Mouse (Mus musculus) stomach, embryonic 16.5 days (tissue): ENCODE results near the gene Zbtb21. TPM values are rescaled to one million over a fixed set of nuclear protein-coding genes. Genes with fewer than 3 reads are reported as not detected.
"Not testable (repeated sequence)": the region's sequence is repeated elsewhere in the genome, so short reads cannot be mapped to it uniquely, and the experiment has no call there.

Source experiments
- ATAC-seq: fragments of 200-750 bp; cut with Nextera tagmentation; 2 replicates; pipeline ENCODE4 v1.8.0; 2017; ENCODE audit warnings: moderate number of reproducible peaks, moderate TSS enrichment; ENCODE audit not compliant: insufficient read depth, low FRiP score
- H3K27ac ChIP-seq: fragments of 300-500 bp; sonication (generic); 2 replicates; pipeline ENCODE4 v1.5.1; 2014; ENCODE audit warnings: low read length
- H3K27me3 ChIP-seq: fragments of 300-500 bp; sonication (generic); 2 replicates; pipeline ENCODE4 v1.6.1; 2014; ENCODE audit warnings: low read length, control low read depth, mixed read lengths; ENCODE audit not compliant: control insufficient read depth, insufficient read depth
- H3K36me3 ChIP-seq: fragments of 300-500 bp; sonication (generic); 2 replicates; pipeline ENCODE4 v1.6.1; 2014; ENCODE audit warnings: low read length; ENCODE audit not compliant: control insufficient read depth, insufficient read depth
- H3K4me1 ChIP-seq: fragments of 300-500 bp; sonication (generic); 2 replicates; pipeline ENCODE4 v1.6.1; 2014; ENCODE audit warnings: low read length, control low read depth, mixed read lengths; ENCODE audit not compliant: control insufficient read depth, insufficient read depth
- H3K4me2 ChIP-seq: fragments of 300-500 bp; sonication (generic); 2 replicates; pipeline ENCODE4 v1.6.1; 2014; ENCODE audit warnings: low read depth, low read length, mixed read lengths
- H3K4me3 ChIP-seq: fragments of 300-500 bp; sonication (generic); replicated peaks from 2 replicates; pipeline ENCODE4 v1.5.1; 2014; ENCODE audit warnings: mild to moderate bottlenecking, low read length
- H3K9ac ChIP-seq: fragments of 300-500 bp; sonication (generic); 2 replicates; pipeline ENCODE4 v1.6.1; 2014; ENCODE audit warnings: low read length
- H3K9me3 ChIP-seq: fragments of 300-500 bp; sonication (generic); replicated peaks from 2 replicates; pipeline ENCODE4 v1.6.1; 2016; ENCODE audit warnings: low read length, control low read depth; ENCODE audit not compliant: control insufficient read depth
- WGBS: fragments of 180-500 bp; shearing (Covaris S2); extraction: QIAGEN DNeasy Blood & Tissue Kit; methylation state at CpG from one replicate; pipeline ENCODE4 v1.1.7; 2014; 5-methylcytosine and 5-hydroxymethylcytosine counted together
- polyA plus RNA-seq: library from polyadenylated mRNA; unstranded; fragments of >200 nt; fragmentation: Nextera tagmentation; extraction: Ambion mirVana; gene quantifications from 2 replicates; pipeline ENCODE4 v1.2.1, GENCODE M21; 2015

Zbtb21 gene
- polyA plus RNA-seq = 13.0 and 13.2 TPM in 2 replicates

- Histone ChIP-seq H3K36me3 (no peaks in the 10 kb centered on the region), H3K27ac (peak within 1 kb of the TSS; percentile 99), H3K27me3 (no peaks in the 10 kb centered on the region), H3K4me2 (peak within 1 kb of the TSS; percentile 86), H3K9me3 (no peaks in the 10 kb centered on the region), H3K4me3 (peak within 1 kb of the TSS; percentile 88), H3K9ac (peak within 1 kb of the TSS; percentile 95), H3K4me1 (peaks cover 13% of the 10 kb centered on the region; the same call in 1 of the 2 replicates)
- WGBS = under 1% methylated on average over 78 of the region's 78 CpGs
- ATAC-seq = peak; percentile 98
Measured at GRCm38 (mm10) chr16:97962151-97962948, at the start of gene Zbtb21, which contains the start of gene C2cd2. TSS of gene Zbtb21 (minus strand) at chr16:97962622. TSS of gene C2cd2 (minus strand) at chr16:97962598.

GRCm38 (mm10) chr16:97997383-97997731, 34.9 kb upstream of the Zbtb21 start:
- not testable (repeated sequence) for H3K9me3 ChIP-seq, H3K27me3 ChIP-seq
- 0% methylated on average over 8 of the region's 8 CpGs for WGBS
- Histone ChIP-seq H3K4me3 (peak overlapping the region; percentile 53), H3K4me2 (peak overlapping the region; percentile 69), H3K4me1 (peaks cover 15% of the 10 kb centered on the region), H3K9ac (peak overlapping the region; percentile 75), H3K27ac (peak overlapping the region; percentile 88; the same call in 1 of the 2 replicates), H3K36me3 (peaks cover 16% of the 10 kb centered on the region)
- ATAC-seq = peak; percentile 29

- Histone ChIP-seq H3K4me1 (peaks cover 15% of the 10 kb centered on the region), H3K36me3 (peaks cover 11% of the 10 kb centered on the region), H3K27ac (peak within 1 kb of the TSS; percentile 88), H3K9me3 (peaks cover 3% of the 10 kb centered on the region; the same call in 1 of the 2 replicates), H3K27me3 (no peaks in the 10 kb centered on the region), H3K4me3 (peak within 1 kb of the TSS; percentile 53), H3K9ac (peak within 1 kb of the TSS; percentile 75), H3K4me2 (peak within 1 kb of the TSS; percentile 69)
- ATAC-seq = peak; percentile 97
- WGBS = 1% methylated on average over 22 of the region's 22 CpGs
Measured at GRCm38 (mm10) chr16:97996616-97997382, 34.4 kb upstream of the Zbtb21 start, which contains the start of gene B230307C23Rik. TSS of gene B230307C23Rik (plus strand) at chr16:97997315.

- peaks cover 3% of the 10 kb centered on the region; the same call in 1 of the 2 replicates for H3K9me3 ChIP-seq
- no peak for ATAC-seq
- H3K4me1 ChIP-seq = peaks cover 15% of the 10 kb centered on the region
- peak overlapping the region; percentile 69 for H3K4me2 ChIP-seq
- peak overlapping the region; percentile 53 for H3K4me3 ChIP-seq
- peaks cover 10% of the 10 kb centered on the region for H3K36me3 ChIP-seq
- H3K27me3 ChIP-seq = no peaks in the 10 kb centered on the region
- WGBS = 11% methylated on average over 1 of the region's 1 CpGs
- peak overlapping the region; percentile 88 for H3K27ac ChIP-seq
- H3K9ac ChIP-seq = peak overlapping the region; percentile 75
Measured at GRCm38 (mm10) chr16:97995849-97996615, 33.6 kb upstream of the Zbtb21 start.

- ATAC-seq, H3K36me3 ChIP-seq, H3K27me3 ChIP-seq, H3K9ac ChIP-seq, H3K4me1 ChIP-seq, H3K4me3 ChIP-seq, H3K27ac ChIP-seq, H3K9me3 ChIP-seq, H3K4me2 ChIP-seq: not testable (repeated sequence)
- 81% methylated on average over 3 of the region's 3 CpGs for WGBS
Measured at GRCm38 (mm10) chr16:97992477-97992876, 30.1 kb upstream of the Zbtb21 start.

GRCm38 (mm10) chr16:97991517-97991916, 29.1 kb upstream of the Zbtb21 start:
- no peak for ATAC-seq
- Histone ChIP-seq H3K4me1 (peaks cover 7% of the 10 kb centered on the region), H3K9me3 (no peaks in the 10 kb centered on the region), H3K9ac (no peak overlapping the region), H3K27me3 (no peaks in the 10 kb centered on the region), H3K4me2 (no peak overlapping the region), H3K27ac (no peak overlapping the region), H3K36me3 (no peaks in the 10 kb centered on the region), H3K4me3 (no peak overlapping the region)
- 69% methylated on average over 2 of the region's 2 CpGs for WGBS

GRCm38 (mm10) chr16:97984589-97984988, 22.2 kb upstream of the Zbtb21 start:
- Histone ChIP-seq H3K27me3 (no peaks in the 10 kb centered on the region), H3K4me2 (no peak overlapping the region), H3K4me3 (no peak overlapping the region), H3K4me1 (no peaks in the 10 kb centered on the region), H3K27ac (no peak overlapping the region), H3K9me3 (no peaks in the 10 kb centered on the region), H3K36me3 (no peaks in the 10 kb centered on the region), H3K9ac (no peak overlapping the region)
- WGBS = 81% methylated on average over 5 of the region's 5 CpGs
- ATAC-seq = no peak

GRCm38 (mm10) chr16:97981362-97981761, 18.9 kb upstream of the Zbtb21 start:
- no peak for ATAC-seq
- Histone ChIP-seq H3K4me1 (no peaks in the 10 kb centered on the region), H3K27ac (no peak overlapping the region), H3K4me3 (no peak overlapping the region), H3K36me3 (no peaks in the 10 kb centered on the region), H3K9me3 (no peaks in the 10 kb centered on the region), H3K9ac (no peak overlapping the region), H3K4me2 (no peak overlapping the region), H3K27me3 (no peaks in the 10 kb centered on the region)
- 83% methylated on average over 1 of the region's 1 CpGs for WGBS
